Mouse (Mus musculus) cortical plate, adult 2 months (tissue): ENCODE results near the gene Glp2r.

Source experiments
- CTCF ChIP-seq: fragments of 200-500 bp; IDR thresholded peaks from 2 replicates; pipeline ENCODE4 v1.5.1; 2011; ENCODE audit warnings: mild to moderate bottlenecking, control low read depth, low read length; ENCODE audit not compliant: insufficient read depth; ENCODE audit errors: extremely low read depth
- POLR2A ChIP-seq: fragments of 200-500 bp; IDR thresholded peaks from 2 replicates; pipeline ENCODE4 v1.6.1; 2011; ENCODE audit warnings: mild to moderate bottlenecking, low read length, control low read depth; ENCODE audit not compliant: insufficient read depth; ENCODE audit errors: extremely low read depth

GRCm38 (mm10) chr11:67723231-67724013 lies 47.5 kb downstream of the Glp2r start:
- no peak for TF ChIP-seq CTCF
- no peak for TF ChIP-seq POLR2A
